Mouse (Mus musculus): ENCODE data around the gene Pard3b.
A peak's percentile ranks its signal among the peaks of the same experiment; 100 is the strongest.

The Pard3b gene

DNA sequence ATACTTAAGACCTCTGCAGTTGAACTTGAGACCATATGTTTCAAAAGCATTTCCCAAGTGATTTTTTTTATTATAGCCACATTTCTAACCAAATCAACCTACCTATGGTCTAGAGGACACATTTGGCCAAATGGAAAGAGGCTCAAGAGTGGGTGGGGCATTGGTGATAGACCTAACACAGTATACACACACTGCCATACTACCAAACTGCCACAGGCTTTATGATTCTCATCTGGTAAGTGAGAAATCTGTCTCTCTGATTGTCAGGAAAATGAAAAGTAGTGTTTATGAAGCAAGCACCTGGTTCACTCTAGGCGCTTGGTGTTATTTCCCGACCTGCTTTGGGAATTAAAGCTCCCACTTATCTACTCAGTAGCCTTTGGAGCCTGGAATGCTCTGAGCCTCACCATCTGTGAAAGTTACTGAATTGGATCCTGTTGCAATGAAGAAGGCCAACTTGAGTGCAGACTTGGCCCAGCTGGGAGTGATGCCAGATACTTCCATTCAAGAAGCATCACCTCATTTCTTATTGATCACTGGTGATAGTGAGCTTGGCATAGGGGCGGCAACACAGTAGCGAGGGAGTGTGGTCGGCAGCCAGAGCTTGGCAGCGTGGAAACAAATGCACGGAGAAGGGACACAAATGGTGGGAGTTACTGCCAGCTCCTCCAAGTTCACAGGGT is 810.7 kb downstream of the Pard3b start:
- no peak for ATAC-seq (ENCODE audit: low TSS enrichment)

DNA sequence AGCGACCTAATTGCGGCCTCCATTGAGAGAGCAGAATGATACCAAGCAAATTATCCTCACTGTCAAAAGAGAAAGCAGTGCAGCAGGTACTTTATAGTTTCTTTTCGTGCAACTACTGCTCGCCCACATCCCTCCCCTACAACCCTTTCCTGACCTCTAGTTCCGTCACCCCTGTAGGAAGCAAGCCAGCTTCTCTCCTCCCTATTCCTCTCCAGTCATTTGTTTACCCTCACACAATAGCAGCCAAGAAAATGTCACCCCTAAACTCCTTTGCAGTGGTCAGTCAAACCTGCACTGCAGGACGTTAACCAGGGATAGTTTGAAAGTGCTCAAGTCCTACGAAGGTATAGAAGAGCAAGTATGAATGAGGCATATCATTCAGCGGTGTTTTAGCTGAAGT is 826.9 kb downstream of the Pard3b start:
- no peak for ATAC-seq (ENCODE audit: low TSS enrichment)

DNA sequence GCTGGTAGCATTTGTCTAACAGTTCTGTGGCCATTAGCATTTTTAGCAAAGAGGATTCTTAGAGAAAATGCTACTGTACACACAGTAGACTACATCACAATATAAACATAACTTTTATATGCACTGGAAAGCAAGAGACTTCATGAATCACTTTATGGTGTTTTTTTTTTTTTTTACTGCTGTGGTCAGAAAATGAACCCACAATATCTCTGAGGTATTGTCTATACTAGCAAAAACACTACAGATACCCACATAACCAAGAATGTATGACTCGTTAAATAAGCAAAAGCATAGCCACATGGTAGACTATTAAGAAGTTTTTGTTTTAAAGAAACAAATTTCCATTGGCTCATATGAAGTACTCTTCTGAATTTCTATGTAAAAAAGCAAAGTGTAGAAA is 827.9 kb downstream of the Pard3b start:
- ATAC-seq (ENCODE audit: low TSS enrichment), result no peak

DNA sequence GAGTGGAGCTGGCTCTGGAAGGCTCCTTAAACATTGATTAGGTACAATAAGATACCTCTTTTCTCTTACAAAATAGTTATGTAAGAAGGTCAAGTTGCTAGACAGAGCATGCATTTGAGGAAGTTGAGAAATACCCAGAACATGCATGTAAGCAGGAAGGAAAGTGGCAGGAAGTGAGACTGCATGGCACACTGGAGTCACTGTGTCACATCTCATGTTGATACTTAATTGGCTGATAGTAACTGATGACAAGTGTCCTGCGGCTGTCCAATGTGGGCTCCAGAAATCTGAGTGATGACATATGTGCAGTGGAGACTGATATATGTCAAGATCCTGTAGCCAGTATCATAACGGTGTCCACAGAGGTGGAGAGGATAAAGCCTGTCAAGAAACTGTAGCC is 844.4 kb downstream of the Pard3b start:
- no peak for ATAC-seq (ENCODE audit: low TSS enrichment)

DNA sequence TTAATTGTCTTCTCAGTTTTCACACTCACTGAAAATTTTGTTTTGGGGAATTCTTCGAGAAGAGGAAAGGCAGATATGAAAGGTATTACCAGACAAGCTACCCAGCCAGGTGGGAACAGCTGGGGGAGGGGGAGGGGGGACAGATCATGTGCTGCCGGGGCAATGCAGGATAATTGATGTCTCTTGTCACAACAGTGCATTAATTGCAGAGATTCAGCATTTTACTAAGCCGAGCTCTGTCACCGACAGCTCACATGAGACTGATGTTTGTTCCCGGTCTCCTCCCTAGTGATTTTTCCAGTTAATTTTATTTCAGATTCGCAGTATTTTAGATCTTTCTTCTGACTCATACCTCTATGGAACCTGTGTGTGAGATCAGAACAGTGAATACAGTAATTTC is 850.2 kb downstream of the Pard3b start:
- no peak for ATAC-seq (ENCODE audit: low TSS enrichment)

DNA sequence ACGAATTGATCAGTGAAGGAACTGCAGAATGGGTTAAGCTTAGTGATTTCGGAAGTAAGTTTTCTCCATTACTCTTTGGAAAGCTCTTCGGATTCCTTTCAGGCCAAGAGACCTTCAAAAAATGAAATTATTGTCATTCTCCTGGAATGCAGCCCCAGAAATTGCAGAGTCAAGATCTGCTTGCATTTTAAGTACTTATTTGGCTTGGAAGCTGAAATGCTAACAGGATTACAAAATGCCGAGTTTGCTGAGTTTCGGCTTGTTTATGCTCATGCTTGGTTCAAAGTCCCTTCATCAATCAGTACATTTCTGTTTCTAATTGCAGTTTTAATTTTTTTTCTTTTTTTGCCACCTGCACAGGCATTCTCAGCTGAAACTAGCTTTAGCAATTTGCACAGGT is 860.5 kb downstream of the Pard3b start:
- ATAC-seq (ENCODE audit: low TSS enrichment), result no peak

DNA sequence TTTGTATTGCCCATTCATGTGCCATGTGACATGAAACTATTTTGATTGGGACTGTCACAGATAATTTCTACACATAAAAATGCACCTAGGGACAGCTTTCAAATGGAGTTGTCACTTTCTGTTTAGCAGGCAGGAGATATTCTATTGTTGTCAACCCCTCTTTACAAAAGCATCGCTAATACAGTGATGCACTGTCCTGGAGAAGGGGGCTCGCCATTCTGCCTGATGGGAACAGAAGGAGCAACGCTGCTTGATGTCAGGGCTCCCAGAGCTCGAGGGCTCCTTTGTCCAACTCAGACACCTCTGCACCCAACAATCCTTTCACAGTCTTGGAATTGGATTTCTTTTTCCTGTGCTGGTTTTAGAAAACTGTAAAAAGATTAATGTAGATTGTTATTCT is 871.9 kb downstream of the Pard3b start:
- no peak for ATAC-seq (ENCODE audit: low TSS enrichment)

DNA sequence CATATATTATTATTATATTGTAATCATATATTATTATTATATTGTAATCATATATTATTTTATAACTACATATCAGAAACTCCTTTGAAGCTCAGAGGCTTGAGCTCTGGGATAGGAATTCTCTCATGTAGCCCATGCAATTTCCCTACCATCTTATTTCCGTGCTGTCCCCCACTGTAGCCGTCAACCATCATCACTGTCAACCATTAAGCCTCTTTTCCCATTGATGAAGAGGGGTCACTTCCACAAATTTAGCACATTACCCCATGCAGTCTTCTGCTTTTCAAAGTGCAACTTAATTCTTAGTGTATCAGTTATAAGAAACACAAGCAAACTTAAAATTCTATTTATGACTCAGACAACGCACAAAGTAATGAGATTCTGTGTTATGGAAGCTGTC is 873.1 kb downstream of the Pard3b start:
- no peak for ATAC-seq (ENCODE audit: low TSS enrichment)

DNA sequence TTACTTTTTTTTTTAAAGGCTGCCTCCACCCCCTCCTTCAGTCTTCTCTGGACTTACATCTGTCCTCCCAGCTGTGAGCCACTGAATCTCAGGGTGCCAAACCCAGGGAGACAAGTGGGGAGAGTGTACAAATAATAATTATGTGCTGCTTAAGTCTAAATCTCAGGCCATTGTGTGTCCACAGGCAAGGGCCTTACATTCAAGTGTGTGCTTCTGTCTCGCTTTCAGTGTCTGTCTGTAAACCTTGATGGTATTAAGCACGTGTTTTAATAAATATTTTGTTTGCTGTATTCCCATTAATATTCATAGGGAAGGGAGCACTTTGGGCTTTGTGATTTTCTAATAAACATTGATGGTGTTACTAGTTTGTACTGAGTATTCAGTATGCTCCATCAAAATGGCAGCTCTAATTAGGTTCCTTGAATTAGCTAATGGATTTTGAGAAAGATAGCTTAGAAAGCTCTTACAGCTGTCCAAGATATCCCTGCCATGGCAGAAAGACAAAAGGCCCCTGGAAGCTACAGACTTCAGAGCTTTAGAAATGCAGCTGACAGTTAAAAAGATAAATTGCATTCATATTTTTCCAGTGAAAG is 880.1 kb downstream of the Pard3b start:
- ATAC-seq (ENCODE audit: low TSS enrichment), result no peak

DNA sequence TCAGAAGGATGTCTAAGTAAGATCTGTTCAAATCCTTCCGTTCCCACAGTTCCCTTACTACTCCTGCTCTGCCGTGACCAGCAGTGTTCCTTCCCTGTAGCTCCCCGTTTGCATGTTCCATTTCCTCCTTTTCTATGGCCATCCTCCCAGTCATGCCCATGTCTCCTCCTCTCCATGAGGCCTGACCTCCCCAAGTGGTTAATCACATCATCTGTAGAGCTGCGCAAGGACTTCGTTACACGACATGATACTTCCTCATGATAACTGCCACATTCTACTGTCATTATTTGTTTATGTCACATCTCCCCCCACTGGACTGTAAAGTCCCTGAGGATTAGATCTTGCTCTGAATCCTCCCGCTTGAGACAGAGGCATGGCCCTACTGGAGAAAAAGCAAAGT is 882.7 kb downstream of the Pard3b start:
- no peak for ATAC-seq (ENCODE audit: low TSS enrichment)

DNA sequence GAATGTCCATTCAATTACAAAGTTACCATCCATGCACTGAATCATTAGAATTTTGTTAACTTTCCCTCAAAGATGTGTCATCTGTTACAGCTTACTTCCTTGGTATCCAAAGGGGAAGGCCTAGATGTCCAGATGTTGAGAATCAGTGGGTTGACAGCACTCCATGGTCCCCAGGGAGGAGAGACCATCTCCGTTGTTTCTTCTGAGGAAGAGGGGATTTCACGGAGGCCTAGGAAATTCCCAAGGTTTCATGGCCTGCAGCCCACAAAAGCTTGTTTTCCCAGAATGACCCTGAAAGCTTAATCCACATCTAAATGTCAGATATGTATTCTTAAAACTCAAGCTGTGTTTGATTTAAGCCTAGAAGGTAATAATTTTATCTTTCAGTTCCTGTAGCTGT is 884.1 kb downstream of the Pard3b start:
- ATAC-seq (ENCODE audit: low TSS enrichment), result no peak

DNA sequence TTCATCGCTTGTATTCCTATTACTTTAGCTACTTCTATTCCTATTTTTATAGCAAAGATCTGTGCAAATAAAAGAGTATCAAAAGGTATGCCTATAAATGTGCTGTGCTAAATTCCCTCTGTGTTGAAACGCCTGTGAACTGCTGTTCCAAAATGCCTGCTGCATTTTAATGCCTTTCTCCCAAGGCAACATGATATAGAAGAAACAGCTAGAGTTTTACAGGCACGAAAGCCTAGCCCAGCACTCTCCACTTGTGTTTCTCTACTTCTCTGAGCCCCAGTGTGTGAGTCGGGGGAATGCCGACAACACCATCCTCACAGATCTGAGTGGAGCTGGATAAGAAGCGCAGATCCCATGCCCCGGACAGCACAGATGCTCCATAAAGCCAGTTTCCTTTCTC is 889.2 kb downstream of the Pard3b start:
- peak; percentile 31; the same call in 1 of the 2 replicates for ATAC-seq (ENCODE audit: low TSS enrichment)

DNA sequence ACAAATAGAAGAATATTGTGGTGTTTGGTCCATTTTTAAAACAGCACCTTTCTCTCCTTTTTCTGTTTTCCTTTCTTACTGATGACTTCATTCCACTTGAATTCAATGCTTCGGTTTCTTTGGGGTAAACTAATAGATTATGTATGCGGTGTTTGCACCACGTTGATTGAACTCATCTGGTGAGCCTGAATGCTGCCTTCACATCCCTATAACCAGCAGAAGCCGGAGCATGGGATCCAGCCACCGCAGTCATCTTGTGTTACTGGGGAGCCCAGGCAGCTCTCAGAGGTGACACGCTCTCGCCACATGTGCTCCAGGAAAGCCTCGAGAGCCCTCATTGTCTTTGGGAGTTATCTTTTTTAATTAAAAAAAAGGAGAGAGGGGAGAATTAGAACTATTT is 891.3 kb downstream of the Pard3b start:
- ATAC-seq (ENCODE audit: low TSS enrichment), result no peak

DNA sequence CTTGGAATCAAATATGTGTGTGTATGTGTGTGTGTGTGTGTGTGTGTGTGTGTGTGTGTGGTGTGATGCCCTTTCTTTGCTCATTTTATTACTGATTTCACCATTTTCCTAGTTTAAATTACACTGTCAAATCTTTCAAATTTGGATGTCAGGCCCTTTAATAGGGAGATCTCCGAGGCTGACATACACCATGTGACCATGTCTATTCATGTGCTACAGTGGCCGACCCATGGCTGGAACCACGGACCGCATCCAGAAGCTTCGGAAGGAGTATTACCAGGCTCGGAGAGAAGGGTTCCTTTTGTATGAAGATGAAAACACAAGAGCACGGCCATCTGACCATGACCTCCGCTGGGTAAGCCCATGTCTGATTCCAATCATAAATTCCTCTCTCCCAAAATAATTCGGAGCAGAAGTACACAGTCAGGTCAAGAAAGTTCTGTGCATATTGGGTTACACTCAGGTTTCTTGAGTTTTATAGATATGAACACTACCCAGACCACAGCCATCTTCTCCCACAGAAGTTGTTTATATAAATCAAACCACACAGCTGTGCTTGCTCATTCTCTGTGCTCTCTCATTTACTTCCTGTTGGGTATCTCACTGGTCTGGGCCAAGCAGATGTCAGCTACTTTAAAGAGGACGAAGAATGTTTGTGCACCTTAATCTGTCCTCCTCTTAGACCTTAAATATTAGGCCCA is 894.0 kb downstream of the Pard3b start:
- no peak for ATAC-seq (ENCODE audit: low TSS enrichment)

DNA sequence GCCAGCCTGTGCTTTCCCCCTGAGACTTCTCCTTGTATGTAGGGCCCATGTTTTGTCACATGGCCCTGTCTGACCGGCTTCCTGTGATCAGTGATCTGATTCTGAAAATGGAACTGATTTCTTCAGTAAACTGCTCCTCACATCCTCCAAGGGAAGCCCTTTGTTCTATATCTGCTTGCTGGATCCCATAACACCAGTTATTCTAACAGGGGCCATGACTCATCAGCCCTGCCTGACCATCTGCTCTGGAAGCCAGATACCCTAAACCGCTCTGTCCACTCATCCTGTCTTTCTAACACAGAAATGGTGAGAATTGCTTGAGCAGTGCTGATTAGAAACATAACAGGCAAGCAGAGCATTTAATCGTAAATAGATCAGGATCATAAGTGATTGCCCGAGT is 910.3 kb downstream of the Pard3b start:
- ATAC-seq (ENCODE audit: low TSS enrichment), result no peak

DNA sequence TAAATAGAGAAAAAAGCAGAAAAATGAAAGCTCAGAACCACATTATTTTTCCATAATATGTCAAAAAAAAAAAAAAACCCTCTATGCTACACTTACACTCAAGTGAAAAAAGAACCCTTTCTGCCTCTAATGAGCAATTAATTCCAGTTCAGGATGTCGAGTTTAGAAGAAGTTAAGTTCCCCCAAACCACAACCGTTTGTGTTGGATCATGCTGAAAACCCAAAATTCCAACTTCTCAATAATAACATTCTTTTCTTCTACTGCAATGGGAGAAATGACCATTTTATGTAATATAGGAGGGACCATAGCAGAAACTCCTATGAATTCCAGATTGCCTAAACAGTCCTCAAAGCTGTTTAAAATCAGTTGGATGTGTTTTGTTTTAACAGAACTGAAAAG is 911.9 kb downstream of the Pard3b start:
- no peak for ATAC-seq (ENCODE audit: low TSS enrichment)

DNA sequence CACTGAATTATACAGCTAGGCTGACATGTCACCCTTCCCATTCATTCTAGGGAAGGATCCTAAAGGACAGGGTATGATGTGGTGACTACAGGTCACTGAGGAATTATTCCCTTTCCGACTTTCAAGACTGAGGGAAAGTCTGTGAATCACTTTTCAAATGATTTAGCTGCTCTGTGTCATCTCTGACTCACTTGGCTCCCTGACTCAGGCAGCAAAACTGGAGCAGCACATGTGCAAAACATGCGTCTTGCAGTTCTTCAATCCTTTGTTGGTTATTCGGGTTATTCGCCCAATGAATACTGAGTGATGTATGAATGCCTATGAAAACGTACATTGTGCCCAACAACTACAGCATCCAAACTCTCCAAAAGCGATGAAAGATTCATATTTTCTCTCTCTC is 912.9 kb downstream of the Pard3b start:
- peak; percentile 93 for ATAC-seq (ENCODE audit: low TSS enrichment)

DNA sequence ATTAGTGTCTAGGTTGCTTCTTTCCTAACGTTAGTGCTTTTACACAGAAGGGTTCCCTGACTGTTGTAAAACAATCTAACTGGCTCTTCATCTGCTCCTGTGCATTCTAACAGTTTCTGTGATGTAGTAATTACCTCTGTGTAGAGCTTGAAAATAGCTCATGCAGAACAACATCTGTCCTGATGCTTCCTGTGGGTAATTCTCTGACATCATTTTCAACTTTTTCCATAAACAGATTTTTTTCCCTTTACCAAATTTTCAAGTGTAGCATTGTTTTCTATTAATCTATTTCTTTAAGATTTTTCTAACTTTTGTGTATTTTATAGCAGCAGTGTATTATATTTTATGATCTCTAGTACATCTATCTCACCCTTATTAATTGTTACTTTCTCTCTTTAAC is 917.2 kb downstream of the Pard3b start:
- ATAC-seq (ENCODE audit: low TSS enrichment), result no peak

DNA sequence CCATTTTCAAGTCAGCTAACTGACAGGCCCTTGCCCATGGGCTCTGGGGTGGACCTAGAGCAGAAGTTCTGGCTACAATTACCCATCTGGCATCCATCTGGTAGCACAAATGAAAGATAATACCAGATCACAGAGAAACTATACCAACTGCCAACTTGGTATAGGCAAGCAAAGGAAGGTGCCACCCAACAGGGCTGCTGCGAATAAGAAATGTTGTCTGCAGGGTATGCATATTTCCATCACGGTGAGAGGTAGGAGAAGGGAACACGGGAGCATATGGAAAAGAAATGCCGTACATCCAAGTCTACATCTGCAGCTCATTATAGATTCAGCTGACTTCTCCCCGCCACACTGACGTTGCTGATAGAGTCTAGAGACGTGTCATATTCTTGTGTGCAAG is 924.4 kb downstream of the Pard3b start:
- ATAC-seq (ENCODE audit: low TSS enrichment), result peak; percentile 41; the same call in 1 of the 2 replicates

DNA sequence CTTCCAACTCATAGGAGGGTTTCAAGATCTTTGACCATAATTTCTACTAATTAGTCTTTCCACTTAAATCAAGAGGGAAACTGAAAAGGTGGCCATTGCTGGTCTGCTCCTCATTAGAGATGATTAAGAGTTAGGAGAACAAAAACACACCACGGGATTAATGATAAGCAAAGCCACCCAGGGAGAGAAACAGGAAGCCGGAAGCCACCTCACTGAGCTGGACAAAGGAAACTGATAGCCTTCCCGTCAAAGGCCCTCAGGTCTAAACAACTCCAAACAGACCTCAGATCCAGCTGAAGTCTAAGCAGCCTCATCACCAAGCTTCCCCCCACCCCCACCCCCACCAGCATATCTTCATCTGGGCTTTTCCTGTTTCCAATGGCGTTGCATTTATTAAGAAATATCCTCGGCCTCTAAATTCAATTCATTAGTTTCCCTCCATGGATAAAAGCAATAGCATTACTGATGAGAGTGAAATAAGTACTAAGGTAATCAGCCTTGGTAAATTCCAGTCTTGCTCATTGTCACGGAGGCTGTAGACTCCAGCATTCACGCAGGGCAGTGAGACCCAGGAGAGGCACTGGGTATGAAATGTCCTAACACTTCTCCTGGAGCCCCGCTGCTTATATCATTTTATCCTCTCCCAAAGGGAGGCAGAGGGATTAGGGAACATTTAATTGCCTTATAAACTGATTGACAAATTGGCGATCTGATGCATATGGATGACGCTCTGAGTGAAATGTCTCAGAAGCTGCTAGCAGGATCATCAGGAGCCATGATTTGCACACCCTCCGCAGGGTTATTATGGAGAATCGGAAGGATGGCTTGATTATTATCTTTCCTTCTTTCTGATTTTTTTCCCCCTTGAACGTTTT is 925.9 kb downstream of the Pard3b start:
- ATAC-seq (ENCODE audit: low TSS enrichment), result no peak

DNA sequence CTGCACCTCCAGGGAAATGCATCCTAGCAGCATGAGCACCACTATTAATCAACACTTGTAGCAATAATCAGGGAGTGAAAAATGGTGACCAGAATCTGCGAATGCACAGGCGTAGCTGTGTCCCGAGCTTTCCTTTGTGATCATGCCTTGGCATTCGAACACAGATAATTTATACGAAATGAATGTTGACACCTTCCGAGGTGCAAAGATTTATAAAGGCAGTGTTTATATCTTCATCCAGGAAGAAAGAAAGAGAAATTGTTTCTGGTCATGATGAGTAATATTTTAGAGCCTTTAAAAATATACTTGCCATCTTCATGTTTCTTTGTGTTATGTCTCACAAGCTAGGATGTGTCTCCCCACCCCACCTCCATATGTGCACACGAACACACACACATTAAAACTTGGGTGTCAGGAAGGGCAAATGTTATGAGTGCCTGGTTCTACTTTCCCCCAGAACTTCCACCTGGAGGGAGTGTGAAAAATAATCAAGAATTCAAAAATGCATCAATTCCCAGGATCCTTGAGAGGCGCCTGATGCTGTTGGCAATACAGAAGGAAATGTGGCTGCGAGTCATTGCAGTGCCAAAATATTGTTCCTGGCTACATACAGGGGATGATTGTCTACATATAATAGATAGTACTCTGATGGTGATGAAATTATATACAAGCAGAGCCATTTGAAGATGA is 926.6 kb downstream of the Pard3b start:
- no peak for ATAC-seq (ENCODE audit: low TSS enrichment)

DNA sequence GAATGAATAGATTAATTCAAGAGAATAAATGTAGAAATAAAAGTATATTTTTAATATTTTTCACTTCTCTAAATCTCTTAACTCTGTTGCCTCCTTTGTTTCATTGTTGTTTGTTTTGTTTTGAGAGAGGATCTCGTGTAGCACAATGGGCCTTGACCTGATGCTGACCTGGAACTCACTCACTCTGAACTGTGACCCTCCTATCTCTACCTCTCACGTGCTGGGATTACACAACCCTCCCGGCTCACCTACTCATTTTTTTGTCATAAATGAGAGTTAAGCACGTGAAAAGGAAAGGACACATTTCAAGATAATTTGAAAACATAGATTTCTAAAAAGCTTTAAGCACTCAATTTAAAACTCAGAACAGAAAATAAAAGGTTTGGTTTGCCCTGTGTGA is 928.0 kb downstream of the Pard3b start:
- no peak for ATAC-seq (ENCODE audit: low TSS enrichment)
